ENCODE assay signal across 23 mouse cellular contexts in the genomic region with DNA sequence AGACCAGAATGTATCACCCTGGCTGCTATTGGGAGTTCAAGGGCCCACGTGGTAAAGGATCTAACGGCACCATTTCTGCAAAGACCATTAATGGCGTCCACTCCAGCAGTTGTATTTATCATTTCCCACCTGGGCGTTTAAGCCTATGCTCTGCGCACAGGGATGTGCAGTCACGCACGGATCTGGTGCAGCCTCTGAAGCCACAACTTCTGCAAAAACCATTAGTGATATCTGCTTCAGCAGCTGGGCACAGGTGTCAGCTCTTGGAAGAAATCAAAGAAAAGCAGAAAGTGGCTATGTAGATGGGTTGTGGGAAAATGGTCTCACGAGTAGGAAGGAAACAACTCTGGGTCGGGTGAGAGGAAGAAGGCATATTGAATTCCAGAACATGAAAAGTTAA. TPM values are rescaled to one million over a fixed set of nuclear protein-coding genes. Genes with fewer than 3 reads are reported as not detected.
"Had no signal": no experiment of that assay in that cellular context is flagged by ENCODE, and none has a peak within 500 bp of the region (broad histone marks: within the 10 kb centered on the region; RNA-seq: fewer than 3 reads in every experiment).

No protein-coding gene starts in this region.

- H3K27ac ChIP-seq: kidney, postnatal 0 days; layer of hippocampus, adult 2 months; limb, embryonic 12.5 days; liver, embryonic 14.5 days; macrophage; midbrain, embryonic 12.5 days had no signal

- H3K4me2 ChIP-seq: limb, embryonic 12.5 days; lung, embryonic 14.5 days; midbrain, embryonic 12.5 days had no signal

- H3K4me3 ChIP-seq: layer of hippocampus, adult 2 months; limb, embryonic 12.5 days; midbrain, embryonic 12.5 days had no signal

- H3K36me3 ChIP-seq: limb, embryonic 12.5 days; midbrain, embryonic 12.5 days had no signal

- DNase-seq: kidney, adult 11 months; kidney, adult 9 months; kidney, postnatal 4 days; liver; lung, embryonic 14.5 days; lung, postnatal 10 days; right cerebral cortex, postnatal 4 days; spleen, adult 18-20 months; thymus, adult 18-20 months; thymus, postnatal 14 days had no signal

- ATAC-seq: midbrain, embryonic 16.5 days had no signal

- H3K27me3 ChIP-seq: limb, embryonic 12.5 days; midbrain, embryonic 12.5 days had no signal

- H3K4me1 ChIP-seq: limb, embryonic 12.5 days; midbrain, embryonic 12.5 days had no signal

- H3K9ac ChIP-seq: limb, embryonic 12.5 days; liver, embryonic 14.5 days; lung, embryonic 14.5 days; midbrain, embryonic 12.5 days had no signal

RNA-seq across cellular contexts. Expression of a gene that starts 53.6 kb away (rescaled TPM):
- total RNA-seq: layer of hippocampus, adult 2 months; layer of hippocampus, postnatal 10 days; left cerebral cortex, postnatal 36 days; megakaryocyte-erythroid progenitor cell, adult 5-6 weeks had no signal
- polyA plus RNA-seq: intestine, embryonic 14.5 days; kidney, postnatal 0 days; limb, embryonic 12.5 days; liver, embryonic 14.5 days; lung, embryonic 14.5 days; macrophage; midbrain, embryonic 12.5 days; midbrain, embryonic 16.5 days; neural tube, embryonic 14.5 days; urinary bladder, adult 2 months had no signal
